Mouse (Mus musculus): ENCODE data around the gene Plac8.

Gene Plac8

DNA sequence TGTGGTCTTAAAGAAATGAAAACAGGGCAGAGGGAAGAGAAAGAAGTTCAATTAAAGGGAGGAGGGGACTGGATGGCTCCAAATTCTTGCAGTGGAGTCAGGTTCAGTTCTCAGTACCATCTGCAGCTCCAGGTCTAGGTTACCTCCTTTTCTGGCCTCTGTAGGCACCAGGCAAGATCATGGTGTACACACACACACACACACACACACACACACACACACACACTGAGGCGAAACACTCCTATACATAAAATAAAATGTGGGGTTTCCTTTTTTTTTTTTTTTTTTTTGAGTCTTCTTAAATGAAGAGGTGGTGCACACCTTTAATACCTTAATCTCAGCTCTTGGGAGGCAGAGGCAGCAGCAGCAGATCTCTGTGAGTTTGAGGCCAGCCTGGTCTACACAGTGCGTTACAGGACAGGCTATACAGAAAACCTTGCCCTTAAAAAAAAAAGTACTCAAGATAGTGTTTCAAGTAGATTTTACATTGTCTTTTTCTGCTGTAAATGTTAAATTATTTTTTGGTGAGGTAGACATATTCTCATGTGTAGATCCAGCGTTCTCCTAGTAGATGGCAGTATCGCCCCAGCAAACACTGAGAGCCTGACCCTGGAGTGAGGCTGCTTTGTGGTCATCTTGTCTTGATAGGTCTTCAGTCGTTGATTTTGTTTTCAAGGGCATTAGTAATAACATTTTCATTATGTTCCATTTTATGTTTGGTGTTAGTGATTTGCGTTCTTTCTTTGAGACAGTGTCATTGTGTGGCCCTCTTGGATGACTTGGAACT is 25.6 kb downstream of the Plac8 start:
- no peak for DNase-seq (ENCODE audit: low spot score in 2 of 2)

DNA sequence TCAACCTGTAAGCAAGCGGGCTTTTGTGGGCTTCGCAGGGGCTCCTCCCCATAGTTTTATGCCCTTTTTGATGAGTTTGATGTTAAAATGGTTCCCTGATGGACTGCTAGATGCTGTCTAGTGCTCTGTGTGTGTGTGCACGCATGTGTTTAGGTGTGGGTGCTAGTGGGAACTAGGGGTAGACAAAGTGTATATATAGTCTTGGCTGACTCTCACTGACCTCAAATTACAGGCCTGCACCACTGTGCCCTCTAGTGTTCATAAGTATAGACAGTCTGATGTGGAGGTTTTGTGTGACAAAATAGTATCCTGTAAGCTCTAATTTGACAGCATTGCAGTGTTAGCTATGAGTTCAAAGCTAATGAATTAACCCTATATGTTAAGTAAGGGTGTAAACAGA is 35.4 kb downstream of the Plac8 start:
- DNase-seq (ENCODE audit: low spot score in 2 of 2): peak in 1 of 2 experiments; percentile 38

DNA sequence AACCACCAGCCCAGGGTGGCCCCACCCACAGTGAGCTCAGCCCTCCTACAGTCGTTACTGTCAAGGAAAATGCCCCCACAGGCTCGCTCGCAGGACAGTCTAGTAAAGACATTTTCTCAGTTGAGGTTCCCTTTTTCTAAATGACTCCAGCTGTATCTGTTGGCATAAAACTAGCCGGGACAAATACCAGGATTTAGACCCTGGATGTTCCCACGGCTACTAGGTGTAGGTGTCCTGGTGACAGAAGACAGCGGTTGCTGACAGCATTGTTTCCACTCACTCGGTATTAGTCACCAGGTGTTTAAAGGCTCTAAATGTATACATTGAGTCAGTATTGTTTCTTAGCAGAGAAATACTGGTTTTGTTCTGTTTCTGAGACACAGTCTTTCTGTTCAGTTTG is 36.2 kb downstream of the Plac8 start:
- no peak for DNase-seq (ENCODE audit: low spot score in 2 of 2)

DNA sequence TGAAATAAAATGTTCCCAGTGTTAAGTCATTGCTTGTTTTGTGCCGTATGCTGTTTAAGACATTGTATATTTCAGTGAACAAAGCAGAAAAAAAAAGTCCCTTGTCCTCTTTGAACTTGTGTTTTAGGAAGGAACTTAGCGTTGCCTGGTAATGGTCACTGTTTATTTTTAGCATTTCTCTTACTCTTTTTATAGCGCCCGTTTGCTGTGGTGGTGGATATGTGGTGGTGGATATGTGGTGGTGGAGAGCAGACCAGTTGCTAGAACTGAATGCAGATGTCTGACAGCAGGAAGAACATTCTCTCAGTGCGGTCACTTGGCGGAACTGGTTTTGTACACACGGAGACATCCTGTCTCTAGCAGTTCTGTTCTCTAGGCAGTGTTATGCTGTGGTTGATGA is 45.9 kb downstream of the Plac8 start:
- DNase-seq (ENCODE audit: low spot score in 2 of 2): peak; percentile 20 to 31

DNA sequence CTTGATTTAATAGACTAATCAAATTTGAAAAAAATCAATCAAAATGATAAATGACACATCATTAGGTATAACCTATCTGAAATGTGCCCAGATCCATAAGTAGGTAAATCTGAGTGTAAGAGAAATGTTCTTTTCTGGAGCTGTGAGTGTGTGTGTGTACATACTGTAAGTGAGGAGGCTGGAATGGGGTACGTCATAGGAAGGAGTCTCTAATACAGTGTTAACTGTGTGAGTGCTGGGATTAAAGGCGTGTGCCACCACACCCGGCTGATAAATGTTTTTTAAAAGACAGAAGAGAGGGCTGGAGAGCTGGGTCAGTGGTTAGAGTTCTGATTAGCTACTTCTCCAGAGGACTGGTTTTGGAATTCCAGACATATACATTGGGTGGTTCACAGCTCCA is 46.4 kb downstream of the Plac8 start:
- no peak for DNase-seq (ENCODE audit: low spot score in 2 of 2)

DNA sequence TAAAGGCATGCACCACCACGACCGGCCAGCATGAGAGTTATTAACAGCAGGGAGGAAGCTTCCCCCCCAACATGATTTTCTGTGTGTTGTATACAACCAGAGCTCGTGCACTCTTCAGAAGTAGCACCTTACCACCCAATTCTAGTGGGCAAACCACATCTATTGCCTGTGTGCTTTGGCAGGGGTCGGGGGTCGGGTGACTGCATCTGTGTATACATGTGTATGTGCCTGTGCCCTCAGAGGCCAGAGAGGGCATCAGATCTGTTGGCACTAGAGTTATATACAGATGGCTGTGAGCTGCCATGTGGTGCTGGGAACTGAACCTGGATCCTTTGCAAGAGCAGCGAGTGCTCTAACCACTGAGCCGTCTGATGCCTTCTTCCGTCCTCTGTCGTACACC is 47.1 kb downstream of the Plac8 start:
- DNase-seq (ENCODE audit: low spot score in 2 of 2): no peak

DNA sequence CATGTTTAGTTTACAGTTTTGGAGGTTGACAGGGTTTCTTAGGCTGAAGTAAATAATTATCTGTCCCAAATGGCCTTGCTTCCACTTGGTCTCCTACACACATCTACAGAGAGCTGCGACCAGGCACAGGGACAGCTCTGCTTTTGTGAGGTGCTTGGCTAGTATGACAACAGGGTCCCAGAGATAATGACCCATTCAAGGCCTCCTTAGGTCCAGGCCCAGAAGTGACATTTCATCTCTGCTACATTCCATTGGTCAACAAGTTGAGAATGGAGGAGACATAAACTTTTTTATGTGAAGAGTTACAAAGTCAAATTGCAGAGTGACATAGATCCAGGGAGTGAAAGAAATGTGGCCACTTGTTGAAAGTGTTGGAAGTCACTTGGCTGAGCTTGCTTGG is 48.7 kb downstream of the Plac8 start:
- DNase-seq (ENCODE audit: low spot score in 2 of 2): no peak

DNA sequence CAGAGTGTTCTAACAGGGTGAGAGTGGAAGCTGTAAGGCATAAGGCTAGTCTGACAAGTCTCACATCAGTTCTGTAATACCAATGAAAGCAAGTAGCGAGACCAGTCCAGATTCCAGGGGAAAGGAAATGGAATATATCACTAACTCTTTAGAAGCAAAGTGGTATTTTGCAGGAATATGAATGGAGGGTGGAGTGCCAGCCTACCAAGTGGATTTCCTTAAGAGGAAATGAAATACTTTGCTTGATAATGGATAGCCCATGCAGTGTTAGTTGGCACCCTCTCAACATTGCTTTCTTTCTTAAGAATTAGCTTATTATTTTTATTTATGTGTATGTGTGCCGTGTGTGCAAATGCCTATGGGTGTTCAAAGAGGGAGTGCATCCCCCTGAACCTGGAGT is 51.8 kb downstream of the Plac8 start:
- no peak for DNase-seq (ENCODE audit: low spot score in 2 of 2)

DNA sequence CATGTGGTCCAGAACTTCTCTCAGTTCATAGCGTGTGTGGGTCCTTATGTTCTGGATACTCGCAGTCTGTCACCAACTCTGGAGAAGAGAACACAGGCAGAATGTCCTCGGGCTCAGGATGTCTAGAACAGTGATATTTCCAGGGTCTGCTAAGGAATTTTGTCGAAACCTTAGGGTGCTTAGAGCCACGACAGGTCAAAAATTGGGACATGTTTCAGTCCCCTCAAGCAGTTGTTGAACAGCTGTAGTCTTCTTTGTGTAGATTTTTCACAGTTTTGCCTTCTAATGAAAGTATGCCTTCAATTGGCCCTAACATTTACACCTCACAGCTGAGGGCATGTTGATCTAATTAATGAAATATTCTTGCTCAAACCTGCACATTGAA is 53.0 kb downstream of the Plac8 start:
- no peak for DNase-seq (ENCODE audit: low spot score in 2 of 2)

DNA sequence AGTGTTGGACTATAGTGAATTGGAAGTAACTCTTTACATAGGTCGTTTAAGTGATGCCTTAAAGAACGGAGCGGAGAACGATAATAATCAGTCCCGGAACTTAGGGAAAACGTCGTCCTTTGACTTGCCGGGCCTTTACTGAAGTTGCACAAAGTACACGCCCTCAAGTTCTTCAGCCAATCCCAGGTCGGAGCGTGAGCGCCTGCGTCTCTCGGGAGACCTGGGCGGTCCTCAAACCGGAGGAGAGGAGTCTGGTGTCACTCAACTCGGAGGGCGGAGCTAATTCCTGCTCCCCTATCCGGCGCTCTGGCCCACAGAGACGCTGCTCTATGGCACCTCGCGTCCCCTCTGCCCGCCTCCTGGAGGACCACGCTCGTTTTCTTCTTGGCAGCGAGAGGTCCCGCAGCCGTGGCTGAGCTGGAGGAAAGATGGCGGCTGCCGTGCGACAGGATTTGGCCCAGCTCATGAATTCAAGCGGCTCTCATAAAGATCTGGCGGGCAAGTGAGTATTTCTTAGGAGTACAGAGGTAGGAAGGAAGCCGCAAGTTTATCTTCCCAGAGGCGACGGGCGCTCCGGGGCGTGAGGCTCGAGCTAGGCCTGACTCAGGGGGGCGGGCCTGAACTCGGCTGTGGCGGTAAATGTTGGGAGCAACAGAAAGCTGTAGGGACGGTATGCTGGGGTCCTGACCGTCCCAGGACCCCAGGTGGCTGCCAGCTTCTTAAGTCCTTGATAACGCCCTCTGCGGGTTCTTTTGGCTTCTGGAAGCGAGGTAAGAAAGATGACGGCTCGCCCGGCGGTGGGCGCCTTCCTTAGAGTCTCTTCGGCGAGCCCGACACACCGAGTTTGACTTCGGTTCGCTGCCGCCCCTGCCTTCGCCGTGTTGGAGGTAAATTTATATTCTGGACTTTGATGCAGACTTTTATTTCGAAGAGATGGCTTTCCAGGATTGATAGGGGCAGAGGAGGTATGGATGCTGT is 53.7 kb downstream of the Plac8 start, which contains the start of gene Cops4:
Cops4 (plus strand) TSS at position 261 of the 978 bp plus-strand sequence.
- peak; percentile 95 to 96 for DNase-seq (ENCODE audit: low spot score in 2 of 2)

DNA sequence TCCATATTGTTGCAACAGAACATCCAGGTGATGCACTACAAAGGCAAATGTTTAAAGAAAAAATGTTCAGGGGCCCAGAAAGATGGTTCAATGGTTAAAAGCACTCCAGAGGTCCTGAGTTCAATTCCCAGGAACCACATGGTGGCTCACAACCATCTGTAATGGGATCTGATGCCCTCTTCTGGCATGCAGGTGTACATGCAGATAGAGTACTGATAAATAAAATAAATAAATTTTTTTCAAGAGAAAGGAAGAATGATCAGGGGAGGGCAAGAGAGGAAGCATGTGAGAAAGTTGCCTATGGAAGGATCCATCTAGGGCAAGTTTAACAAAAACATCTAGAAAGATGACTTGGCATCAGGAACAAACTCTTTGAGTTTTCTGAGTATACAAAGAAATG is 59.5 kb downstream of the Plac8 start:
- no peak for DNase-seq (ENCODE audit: low spot score in 2 of 2)

DNA sequence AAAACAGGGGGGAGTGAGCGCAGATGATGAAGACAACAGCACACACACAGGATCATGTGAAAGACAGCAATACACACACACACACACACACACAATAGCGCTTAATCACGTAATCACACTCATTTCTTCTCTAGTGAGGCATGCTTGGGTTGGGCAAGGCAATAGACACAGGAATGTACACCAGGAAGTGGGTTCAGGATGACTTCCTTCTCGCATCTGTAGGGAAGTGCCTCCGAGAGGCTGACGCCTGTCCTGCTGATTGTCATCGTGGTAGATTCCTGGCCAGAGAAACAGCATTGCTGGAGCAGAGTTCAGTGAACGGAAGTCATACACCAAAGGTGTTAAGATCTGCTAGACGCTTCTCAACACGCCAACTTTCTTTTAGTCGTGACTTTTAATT is 62.8 kb downstream of the Plac8 start:
- no peak for DNase-seq (ENCODE audit: low spot score in 2 of 2)

Data from thymus, postnatal 10 days (tissue).